In genomic region chr11:104479505-104479904, GRCm38 (mm10) we compare ENCODE assay signal across 25 mouse cellular contexts. TPM values are rescaled to one million over a fixed set of nuclear protein-coding genes. Genes with fewer than 3 reads are reported as not detected.
DNase-seq lines count a peak whose midpoint lies in the region; ATAC-seq lines count a peak whose summit lies in the region.
"Had no signal": no experiment of that assay in that cellular context is flagged by ENCODE, and none has a peak within 500 bp of the region (broad histone marks: within the 10 kb centered on the region; RNA-seq: fewer than 3 reads in every experiment).

No protein-coding gene starts in this region.

- peak; percentile 19 for DNase-seq in R1 (ENCODE audit: low read depth, low spot score)
- DNase-seq in ZHBTc4 (ENCODE audit: low read depth, low spot score) = peak; percentile 18
- DNase-seq in yolk sac, embryonic 10.5 days (ENCODE audit: low spot score) = peak; percentile 45
- no peak for DNase-seq in urinary bladder, postnatal 4 days (ENCODE audit: low spot score in 2 of 2)
- DNase-seq: adrenal gland, adult 2 months; adrenal gland, postnatal 14 days; cerebellum, adult 11 months; cerebellum, adult 2 months; cerebellum, adult 9-11 months; cerebellum, postnatal 25 days; gastrocnemius, postnatal 25 days; heart, postnatal 10 days; heart, postnatal 4 days had no signal

- no peaks in the 10 kb centered on the region for H3K9me3 ChIP-seq in intestine, embryonic 16.5 days (ENCODE audit: control insufficient read depth, low read length)
- H3K9me3 ChIP-seq in intestine, embryonic 15.5 days = no peaks in the 10 kb centered on the region
- H3K9me3 ChIP-seq: embryonic facial prominence, embryonic 15.5 days; forebrain, embryonic 12.5 days; heart, embryonic 15.5 days had no signal

- no peaks in the 10 kb centered on the region for H3K27me3 ChIP-seq in intestine, embryonic 16.5 days (replicated peaks; ENCODE audit: control insufficient read depth, insufficient read depth, low read length)
- no peaks in the 10 kb centered on the region for H3K27me3 ChIP-seq in intestine, embryonic 15.5 days (replicated peaks)
- H3K27me3 ChIP-seq: embryonic facial prominence, embryonic 12.5 days; embryonic facial prominence, embryonic 15.5 days; forebrain, embryonic 12.5 days; forebrain, embryonic 15.5 days; heart, embryonic 12.5 days; heart, embryonic 15.5 days had no signal

- ATAC-seq in intestine, embryonic 16.5 days = peak; percentile 69; the same call in 1 of the 2 replicates
- ATAC-seq in intestine, embryonic 15.5 days = no peak; the same call in 1 of the 2 replicates
- ATAC-seq: forebrain, embryonic 15.5 days; hindbrain, postnatal 0 days; inflammation-experienced regulatory T-cells, adult 6 months had no signal

- no peaks in the 10 kb centered on the region for H3K36me3 ChIP-seq in intestine, embryonic 16.5 days (ENCODE audit: control insufficient read depth, insufficient read depth, low read length)
- H3K36me3 ChIP-seq in intestine, embryonic 15.5 days = no peaks in the 10 kb centered on the region
- H3K36me3 ChIP-seq: embryonic facial prominence, embryonic 12.5 days; embryonic facial prominence, embryonic 15.5 days; forebrain, embryonic 12.5 days; forebrain, embryonic 15.5 days; heart, embryonic 12.5 days; heart, embryonic 15.5 days had no signal

- H3K9ac ChIP-seq in intestine, embryonic 16.5 days (ENCODE audit: low read depth, low read length) = no peak overlapping the region
- H3K9ac ChIP-seq in intestine, embryonic 15.5 days = no peak overlapping the region
- H3K9ac ChIP-seq: embryonic facial prominence, embryonic 12.5 days; embryonic facial prominence, embryonic 15.5 days; forebrain, embryonic 12.5 days; forebrain, embryonic 15.5 days; heart, embryonic 12.5 days; heart, embryonic 15.5 days; hindbrain, embryonic 14.5 days had no signal

- WGBS in intestine, embryonic 16.5 days = 55% methylated on average over 4 of the region's 4 CpGs
- 61% methylated on average over 4 of the region's 4 CpGs for WGBS in intestine, embryonic 15.5 days

- no peaks in the 10 kb centered on the region for H3K4me1 ChIP-seq in intestine, embryonic 16.5 days (ENCODE audit: control insufficient read depth, insufficient read depth, low read length)
- no peaks in the 10 kb centered on the region for H3K4me1 ChIP-seq in intestine, embryonic 15.5 days (replicated peaks)
- H3K4me1 ChIP-seq: embryonic facial prominence, embryonic 12.5 days; embryonic facial prominence, embryonic 15.5 days; forebrain, embryonic 12.5 days; forebrain, embryonic 15.5 days; heart, embryonic 12.5 days; heart, embryonic 15.5 days had no signal

- H3K4me2 ChIP-seq in intestine, embryonic 16.5 days (ENCODE audit: low read depth, low read length) = no peak overlapping the region
- no peak overlapping the region for H3K4me2 ChIP-seq in intestine, embryonic 15.5 days (replicated peaks)
- H3K4me2 ChIP-seq: embryonic facial prominence, embryonic 12.5 days; embryonic facial prominence, embryonic 15.5 days; forebrain, embryonic 12.5 days; forebrain, embryonic 15.5 days; heart, embryonic 12.5 days; heart, embryonic 15.5 days; hindbrain, embryonic 14.5 days had no signal

- H3K27ac ChIP-seq in intestine, embryonic 16.5 days (ENCODE audit: low read length) = no peak overlapping the region
- H3K27ac ChIP-seq in intestine, embryonic 15.5 days = no peak overlapping the region
- H3K27ac ChIP-seq: embryonic facial prominence, embryonic 12.5 days; embryonic facial prominence, embryonic 15.5 days; forebrain, embryonic 12.5 days; forebrain, embryonic 15.5 days; heart, embryonic 15.5 days; hindbrain, embryonic 14.5 days; hindbrain, postnatal 0 days had no signal

- no peak overlapping the region for H3K4me3 ChIP-seq in intestine, embryonic 16.5 days (ENCODE audit: low read length)
- no peak overlapping the region for H3K4me3 ChIP-seq in intestine, embryonic 15.5 days (replicated peaks)
- H3K4me3 ChIP-seq: embryonic facial prominence, embryonic 12.5 days; embryonic facial prominence, embryonic 15.5 days; erythroblast, embryonic 14.5 days; forebrain, embryonic 12.5 days; forebrain, embryonic 15.5 days; heart, embryonic 12.5 days; heart, embryonic 15.5 days had no signal

RNA-seq across cellular contexts. Expression of gene Kansl1, which starts 10.8 kb away (rescaled TPM):
- polyA plus RNA-seq in intestine, embryonic 16.5 days (2015; fragmentation: Nextera tagmentation; extraction: Ambion mirVana) = 13.7 and 14.4 TPM in 2 replicates
- polyA plus RNA-seq in intestine, embryonic 15.5 days (2015; fragmentation: Nextera tagmentation; extraction: Ambion mirVana) = 16.0 and 17.2 TPM in 2 replicates

Comparison
In these comparisons a context has a peak if more than half of its experiments do, and no peak if none do; other contexts are left out.
1. DNase-seq: peak in R1 (single experiment), ZHBTc4 (single experiment) and yolk sac, embryonic 10.5 days (single experiment); none in urinary bladder, postnatal 4 days (0 of 2).